Mouse (Mus musculus): ENCODE results near the gene C2cd4d. TPM values are rescaled to one million over a fixed set of nuclear protein-coding genes. Genes with fewer than 3 reads are reported as not detected.
A peak's percentile ranks its signal among the peaks of the same experiment; 100 is the strongest.

C2cd4d gene
- not detected for total RNA-seq (2021)

DNA sequence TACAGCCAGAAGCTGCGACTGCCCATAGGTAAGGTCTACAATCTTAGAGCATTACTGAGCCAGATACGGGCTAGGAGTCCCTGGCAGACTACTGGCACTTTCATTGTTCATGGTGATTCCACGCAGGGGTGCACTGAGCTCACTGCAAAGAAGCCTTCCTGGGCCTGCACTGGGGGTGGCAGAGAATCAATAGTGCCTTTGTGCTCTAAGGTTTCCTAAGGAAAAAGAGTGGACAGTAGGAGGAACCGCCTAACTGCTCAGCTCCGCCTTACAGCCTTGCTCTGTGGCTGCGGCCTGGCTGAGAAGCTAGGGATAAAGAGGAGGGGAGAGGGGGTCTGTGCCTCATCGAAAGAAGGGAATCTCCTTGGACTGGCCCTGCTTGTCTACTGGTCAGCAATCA lies at the start of gene C2cd4d:
Gene C2cd4d, plus strand, starts transcription at position 301 of the 400 bp plus-strand sequence.
- no peak for DNase-seq (ENCODE audit: low spot score)
- intact Hi-C loops (cut with DNase I): no loop called here

DNA sequence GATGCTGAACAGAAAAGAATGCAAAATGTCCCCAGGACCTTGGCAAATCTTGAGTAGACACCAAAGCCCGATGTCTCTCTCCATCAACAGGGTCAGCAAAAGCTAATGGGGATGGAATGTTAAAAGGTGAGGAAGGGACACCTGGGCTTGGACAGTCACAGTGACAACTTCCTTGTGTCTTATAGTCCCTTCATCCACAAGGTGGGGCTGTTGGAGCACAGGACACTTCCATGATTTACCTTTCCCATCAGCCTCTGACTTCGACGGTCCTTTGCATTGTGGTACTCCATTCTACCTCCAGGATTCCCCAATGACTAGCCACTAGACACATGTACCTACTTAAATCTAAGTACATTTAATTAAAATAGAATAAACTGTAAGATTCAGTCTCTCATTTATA lies 33.6 kb upstream of the C2cd4d start:
- intact Hi-C loops (cut with DNase I): no loop called here
- no peak for DNase-seq (ENCODE audit: low spot score)

DNA sequence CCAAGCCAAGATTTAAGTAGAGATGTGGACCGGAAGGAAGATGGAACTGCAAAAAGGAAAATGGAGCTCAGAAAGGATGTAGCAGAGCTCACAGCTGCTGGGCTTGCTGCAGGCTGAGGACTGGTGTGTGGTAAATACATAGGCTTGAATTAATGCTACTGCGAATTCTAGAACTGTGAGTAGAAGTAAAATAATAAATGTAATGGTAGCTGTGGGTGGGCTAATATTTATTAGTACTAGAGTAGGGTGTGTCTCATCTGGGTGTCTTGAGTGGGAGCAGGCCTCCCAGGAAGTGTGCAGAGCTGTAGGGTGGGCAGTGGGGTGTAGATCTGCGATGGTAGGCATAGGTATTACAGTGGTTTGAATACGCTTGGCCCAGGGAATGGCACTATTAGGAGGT lies 27.8 kb upstream of the C2cd4d start:
- intact Hi-C loops (cut with DNase I): no loop called here
- no peak for DNase-seq (ENCODE audit: low spot score)

- intact Hi-C loops (cut with DNase I): no loop called here
- DNase-seq (ENCODE audit: low spot score): no peak
Observed at GRCm38 (mm10) chr3:94338522-94338921, 23.7 kb upstream of the C2cd4d start.

DNA sequence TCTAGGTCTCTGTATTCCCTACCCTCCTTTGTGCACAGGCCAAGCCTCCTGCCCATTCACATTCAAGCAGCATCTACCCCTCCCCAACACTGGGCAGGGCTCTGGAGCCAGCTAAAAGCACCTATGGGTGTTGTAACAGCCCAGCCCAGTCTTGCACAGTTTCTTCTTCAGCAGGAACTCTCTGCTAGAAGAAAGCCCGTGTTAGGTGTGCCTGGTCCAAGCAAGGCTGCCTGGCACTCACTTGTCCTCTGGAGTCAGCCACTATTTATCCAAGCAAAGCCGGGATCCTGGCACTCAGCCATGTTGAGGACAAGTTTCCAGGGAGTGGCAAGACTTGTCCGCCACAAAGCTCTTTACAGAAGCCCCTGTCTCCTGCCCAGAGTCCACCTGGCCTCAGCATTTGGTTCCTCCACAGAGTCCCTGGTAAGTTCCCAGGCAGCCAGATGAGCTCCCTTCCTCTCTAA lies 20.2 kb upstream of the C2cd4d start, which contains the start of gene Them5:
Gene Them5, plus strand, starts transcription at position 141 of the 464 bp plus-strand sequence.
- no peak for DNase-seq (ENCODE audit: low spot score)
- intact Hi-C loops (cut with DNase I): no loop called here

DNA sequence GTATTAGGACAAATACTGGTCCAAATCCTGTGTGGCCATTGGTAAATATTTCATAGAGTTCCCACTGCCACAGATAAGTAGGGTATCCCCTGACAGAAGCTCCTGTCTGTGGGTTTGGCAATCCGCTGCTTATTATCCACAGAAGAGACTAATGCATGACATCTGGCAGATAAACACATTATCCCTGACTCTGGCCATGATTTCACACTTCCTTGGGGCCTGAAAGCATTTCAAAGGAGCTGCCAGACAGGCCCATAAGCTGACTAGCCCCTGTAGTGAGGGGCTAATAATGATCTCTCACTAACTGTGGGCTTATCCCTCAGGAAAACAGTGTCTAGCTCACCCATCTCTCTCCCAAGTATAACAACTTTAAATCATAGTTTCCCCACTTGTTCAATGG lies 19.7 kb upstream of the C2cd4d start:
- intact Hi-C loops (cut with DNase I): no loop called here

DNA sequence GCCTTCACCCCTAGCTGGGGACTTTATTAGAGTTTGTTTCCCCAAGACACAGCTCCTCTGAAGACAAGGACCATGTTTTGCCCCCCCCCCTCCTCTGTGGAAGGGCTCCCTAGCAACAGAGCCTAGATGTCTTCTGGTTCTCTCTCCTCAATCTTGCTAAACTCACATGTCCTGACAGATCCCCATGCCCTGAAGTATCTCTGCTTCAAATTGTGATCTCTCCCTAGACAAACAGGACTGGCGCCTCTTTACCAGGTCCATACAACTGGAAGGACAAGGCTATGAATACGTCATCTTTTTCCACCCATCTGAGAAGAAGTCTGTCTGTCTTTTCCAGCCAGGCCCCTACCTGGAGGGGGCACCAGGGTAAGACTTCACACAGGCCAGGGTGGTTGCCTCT lies 18.1 kb upstream of the C2cd4d start:
- no peak for DNase-seq (ENCODE audit: low spot score)
- intact Hi-C loops (cut with DNase I): no loop called here

More for the DNA sequence above, 19.7 kb upstream of the C2cd4d start:
- DNase-seq (ENCODE audit: low spot score): no peak

DNA sequence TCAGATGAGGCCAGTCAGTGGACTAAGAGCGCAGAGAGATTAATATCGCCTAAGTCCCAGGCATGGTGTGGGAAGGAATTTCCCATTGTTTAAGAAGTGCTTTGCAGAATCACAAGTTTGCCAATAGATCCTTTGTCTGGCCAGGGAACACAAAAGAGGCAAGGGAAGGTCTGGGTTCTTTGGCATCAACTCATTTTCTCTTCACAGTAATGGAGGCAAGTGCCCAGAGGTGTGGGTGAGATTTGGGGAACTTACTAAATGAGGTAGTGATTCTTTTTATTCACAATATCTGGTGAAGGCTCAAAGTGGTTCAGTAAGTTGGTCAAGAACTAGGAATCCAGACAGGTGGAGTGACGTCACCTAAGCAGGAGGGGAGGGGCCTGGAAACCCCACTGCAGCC lies 17.3 kb upstream of the C2cd4d start:
- intact Hi-C loops (cut with DNase I): no loop called here
- no peak for DNase-seq (ENCODE audit: low spot score)

DNA sequence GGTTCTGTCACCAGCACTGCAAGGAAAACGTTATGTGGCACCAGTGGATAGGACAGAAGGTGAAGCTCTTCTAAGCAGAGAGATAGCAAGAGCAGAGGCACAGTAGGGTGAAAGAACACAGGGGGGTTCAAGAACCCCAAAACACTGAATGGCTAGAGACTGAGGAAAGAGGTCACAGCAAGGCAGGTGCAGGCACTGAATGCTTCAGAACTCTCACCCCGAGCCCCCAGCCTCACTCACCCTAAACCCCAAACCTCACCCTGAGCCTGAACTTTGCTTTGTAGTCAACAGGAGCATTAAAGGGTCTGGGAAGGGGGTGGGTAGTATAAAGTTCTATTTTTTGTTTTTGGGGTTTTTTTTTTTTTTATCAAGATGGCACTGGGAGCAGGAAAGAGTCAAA lies 14.1 kb upstream of the C2cd4d start:
- DNase-seq (ENCODE audit: low spot score): no peak
- intact Hi-C loops (cut with DNase I): no loop called here

GRCm38 (mm10) chr3:94360812-94361211 lies 1.4 kb upstream of the C2cd4d start:
- no peak for DNase-seq (ENCODE audit: low spot score)
- intact Hi-C loops (cut with DNase I): no loop called here

DNA sequence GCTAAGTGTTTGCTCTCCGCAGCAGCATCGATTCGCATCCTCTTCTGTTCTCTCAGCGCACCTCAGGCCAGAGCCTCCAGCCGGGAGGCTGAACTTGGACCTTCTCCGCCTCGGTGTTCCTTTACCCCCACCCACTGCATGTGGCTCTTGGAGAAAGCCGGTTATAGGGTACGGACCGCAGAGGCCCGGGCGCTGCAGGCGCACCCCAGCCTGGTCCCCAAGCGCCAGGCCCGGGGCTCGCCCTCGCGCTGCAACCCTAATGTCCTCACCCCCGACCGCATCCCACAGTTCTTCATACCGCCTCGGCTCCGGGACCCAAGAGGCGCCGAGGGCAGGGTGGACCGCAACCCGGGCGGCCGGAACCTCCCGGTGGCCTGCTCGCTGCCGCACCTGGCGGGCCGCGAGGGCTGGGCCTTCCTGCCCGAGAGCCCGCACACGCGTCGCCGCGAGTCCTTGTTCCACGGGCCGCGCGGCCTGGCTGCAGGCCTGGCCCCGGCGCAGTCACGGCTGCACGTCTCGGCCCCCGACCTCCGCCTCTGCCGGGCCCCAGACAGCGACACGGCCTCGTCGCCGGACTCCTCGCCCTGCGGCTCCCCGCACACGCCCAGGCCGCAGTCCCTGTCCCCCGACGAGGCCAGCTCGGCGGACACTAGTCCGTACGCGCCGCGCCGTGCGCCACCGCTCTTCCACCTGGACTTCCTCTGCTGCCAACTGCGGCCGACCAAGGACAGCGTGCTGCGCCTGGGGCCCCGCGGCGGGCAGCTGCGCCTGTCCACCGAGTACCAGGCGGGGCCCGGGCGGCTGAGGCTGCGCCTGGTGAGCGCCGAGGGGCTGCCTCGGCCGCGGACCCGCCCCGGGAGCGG lies 1.3 kb downstream of the C2cd4d start:
- DNase-seq (ENCODE audit: low spot score): peak; percentile 13
- intact Hi-C loops (cut with DNase I): no loop called here

- no peak for DNase-seq (ENCODE audit: low spot score)
- intact Hi-C loops (cut with DNase I): no loop called here
Observed at GRCm38 (mm10) chr3:94364154-94364526, 1.9 kb downstream of the C2cd4d start.

DNA sequence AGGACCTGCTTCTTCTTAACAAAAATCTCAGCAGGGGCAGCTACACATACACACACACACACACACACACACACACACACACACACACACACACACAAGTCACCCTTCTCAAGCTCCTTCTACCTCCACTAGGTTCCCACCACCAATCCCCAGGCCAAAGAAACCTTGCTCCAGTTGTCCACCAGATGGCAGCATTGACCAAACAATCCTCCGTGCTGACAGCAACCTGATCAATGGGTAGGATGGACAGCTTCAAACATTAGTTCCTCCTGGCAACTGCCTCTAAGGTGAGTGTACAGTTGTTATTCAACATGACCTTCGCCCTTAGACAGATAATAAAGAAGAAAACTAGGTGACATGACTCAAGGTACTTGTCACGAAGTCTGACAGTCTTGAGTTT lies 4.5 kb downstream of the C2cd4d start:
- peak; percentile 21 for DNase-seq (ENCODE audit: low spot score)
- intact Hi-C loops (cut with DNase I): loop anchor here (1.0 to 2.0 kb wide), 4 partner anchors 90 to 536 kb away; no protein-coding TSS in a partner anchor

DNA sequence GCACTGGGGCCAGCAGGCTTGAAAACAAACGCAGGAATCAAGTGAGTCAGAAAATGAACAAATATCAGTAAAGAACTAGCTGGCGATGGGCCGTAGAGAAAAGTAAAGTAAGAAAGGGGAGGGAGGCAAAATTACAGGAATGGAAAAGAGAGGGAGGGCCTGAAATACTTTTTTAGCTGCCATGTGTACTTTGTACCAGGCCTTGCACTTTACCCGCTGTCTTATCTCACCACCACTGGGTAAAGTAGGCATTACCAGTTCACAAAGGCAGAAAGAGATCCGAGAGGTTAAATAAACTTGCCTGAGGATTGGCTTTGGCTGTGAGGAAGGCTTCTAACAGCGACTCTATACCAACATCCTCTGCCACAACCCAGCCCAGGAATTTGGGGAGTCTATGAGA lies 5.3 kb downstream of the C2cd4d start:
- DNase-seq (ENCODE audit: low spot score): no peak
- intact Hi-C loops (cut with DNase I): loop anchor here (1.0 to 2.0 kb wide), 3 partner anchors 89 to 535 kb away; no protein-coding TSS in a partner anchor

DNA sequence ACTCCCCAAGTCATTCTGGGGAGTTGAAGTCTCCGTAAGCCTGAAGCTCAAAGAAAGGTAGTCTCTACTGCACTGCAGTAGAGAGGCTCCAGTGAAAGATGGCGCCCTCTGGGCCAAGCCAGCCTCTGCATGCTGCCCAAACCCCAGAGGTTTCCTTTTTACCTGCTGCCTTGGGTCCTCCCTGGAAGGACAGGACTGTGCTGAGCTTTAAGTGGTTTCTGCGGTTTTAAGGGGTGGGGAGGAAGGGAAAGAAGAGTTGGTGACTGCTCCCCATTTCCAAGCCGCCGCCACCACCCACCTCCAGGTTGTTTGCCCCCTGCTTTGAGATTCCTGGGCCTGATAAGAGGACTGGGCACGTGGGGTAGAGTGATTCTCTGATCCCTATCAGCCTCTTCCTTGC lies 6.4 kb downstream of the C2cd4d start:
- intact Hi-C loops (cut with DNase I): no loop called here
- DNase-seq (ENCODE audit: low spot score): no peak

GRCm38 (mm10) chr3:94369709-94370108 lies 7.5 kb downstream of the C2cd4d start:
- no peak for DNase-seq (ENCODE audit: low spot score)
- intact Hi-C loops (cut with DNase I): no loop called here

- peak; percentile 63 for DNase-seq (ENCODE audit: low spot score)
- intact Hi-C loops (cut with DNase I): no loop called here
Observed at GRCm38 (mm10) chr3:94371637-94372036, 9.4 kb downstream of the C2cd4d start.

DNA sequence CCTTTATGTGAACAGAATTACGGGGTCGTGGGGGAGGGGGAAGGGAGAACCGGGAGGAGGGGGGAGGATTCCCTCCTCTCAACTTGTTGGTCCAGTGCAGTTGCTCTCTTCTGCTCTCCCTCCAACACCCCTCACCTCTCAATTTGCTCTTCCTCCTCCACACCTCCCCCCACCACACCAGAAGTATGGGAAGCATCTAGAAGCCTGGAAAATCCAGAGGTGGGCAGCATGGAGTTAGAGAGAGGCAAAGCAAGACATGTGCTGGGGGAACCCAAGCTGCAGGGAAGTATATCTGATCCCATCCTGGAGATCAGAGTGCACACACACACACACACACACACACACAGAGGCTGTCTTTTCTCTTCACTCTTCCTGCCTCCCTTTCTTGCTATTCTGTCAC lies 9.8 kb downstream of the C2cd4d start:
- no peak for DNase-seq (ENCODE audit: low spot score)
- intact Hi-C loops (cut with DNase I): no loop called here

DNA sequence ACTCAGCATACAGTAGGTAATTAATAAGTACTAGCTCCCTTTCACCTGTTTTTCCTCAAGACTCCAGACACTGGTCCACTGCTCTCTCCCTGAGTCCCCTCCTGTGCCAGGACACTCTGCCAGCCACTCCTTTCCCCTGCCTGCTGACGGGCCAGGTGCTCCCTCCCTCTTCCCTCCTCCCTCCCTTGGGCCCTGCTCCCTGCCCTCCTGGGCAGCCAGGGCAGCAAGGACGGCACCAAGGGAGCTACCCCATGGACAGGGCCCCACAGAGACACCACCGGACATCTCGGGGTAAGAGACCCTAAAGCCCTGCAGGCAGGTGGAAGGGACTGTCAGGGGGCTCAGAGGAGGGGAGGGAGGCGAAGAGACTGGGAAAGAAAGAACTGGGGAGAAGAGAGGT lies 10.4 kb downstream of the C2cd4d start, which contains the start of gene Rorc:
Gene Rorc, plus strand, starts transcription at position 154 of the 400 bp plus-strand sequence.
- peak; percentile 26 for DNase-seq (ENCODE audit: low spot score)
- intact Hi-C loops (cut with DNase I): no loop called here

DNA sequence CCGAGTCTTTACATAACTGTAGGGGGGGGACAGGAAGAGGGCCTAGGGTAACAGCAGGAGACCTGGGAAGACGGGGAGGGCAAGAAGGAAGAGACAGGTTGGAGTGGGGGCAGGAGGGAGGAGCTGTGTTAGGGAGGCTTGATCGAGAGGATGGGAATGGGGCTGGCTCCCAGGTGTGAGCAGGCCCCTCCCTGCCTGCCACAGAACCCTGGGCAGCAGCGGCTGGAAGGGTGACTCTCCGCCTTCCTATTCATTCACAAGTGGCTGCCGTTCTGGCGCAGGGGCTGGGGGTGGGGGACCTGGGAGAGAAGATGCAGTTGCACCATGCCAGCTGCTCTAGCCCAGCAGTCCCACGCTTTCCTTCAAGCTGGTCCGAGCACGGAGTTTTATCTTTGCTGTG lies 10.9 kb downstream of the C2cd4d start:
- intact Hi-C loops (cut with DNase I): no loop called here
- DNase-seq (ENCODE audit: low spot score): no peak

DNA sequence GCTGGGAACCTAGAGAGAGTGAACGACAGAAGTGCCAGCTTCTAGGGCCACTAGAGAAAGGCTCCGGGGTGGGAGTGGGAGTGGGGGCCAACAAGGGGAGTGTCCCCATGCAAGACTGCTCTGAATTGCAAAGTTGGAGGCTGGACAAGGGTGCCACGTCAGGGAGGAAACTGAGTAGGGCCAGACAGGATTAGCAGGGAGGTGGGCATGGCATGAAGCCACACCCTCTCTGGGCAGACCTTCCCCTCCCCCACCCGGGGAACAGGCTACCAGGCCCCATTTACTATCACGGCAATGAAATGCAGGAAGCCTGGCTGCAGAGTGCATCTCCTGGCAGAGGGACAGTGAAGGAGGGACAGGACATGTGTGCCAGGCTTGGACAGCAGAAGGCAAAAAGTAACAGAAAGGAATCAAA lies 11.4 kb downstream of the C2cd4d start:
- DNase-seq (ENCODE audit: low spot score): no peak

GRCm38 (mm10) chr3:94374636-94375035 lies 12.4 kb downstream of the C2cd4d start:
- DNase-seq (ENCODE audit: low spot score): no peak
- intact Hi-C loops (cut with DNase I): no loop called here

More for the DNA sequence above, 11.4 kb downstream of the C2cd4d start:
- intact Hi-C loops (cut with DNase I): no loop called here
